Mouse (Mus musculus) lung, embryonic 16.5 days (tissue): ENCODE measurements around the gene Osbpl10. TPM values are rescaled to one million over a fixed set of nuclear protein-coding genes. Genes with fewer than 3 reads are reported as not detected.
"Not testable (repeated sequence)": the region's sequence is repeated elsewhere in the genome, so short reads cannot be mapped to it uniquely, and the experiment has no call there.

Source experiments
- ATAC-seq: fragments of 200-750 bp; cut with Nextera tagmentation; 2 replicates; pipeline ENCODE4 v1.8.0; 2017; ENCODE audit warnings: low read depth, mild to moderate bottlenecking, moderate library complexity
- H3K27ac ChIP-seq: fragments of 300-500 bp; sonication (generic); 2 replicates; pipeline ENCODE4 v1.5.1; 2014; ENCODE audit warnings: mild to moderate bottlenecking, control low read depth, low read length
- H3K27me3 ChIP-seq: fragments of 300-500 bp; sonication (generic); 2 replicates; pipeline ENCODE4 v1.6.1; 2014; ENCODE audit warnings: low read depth, low read length, mixed read lengths; ENCODE audit not compliant: control insufficient read depth, insufficient read depth
- H3K36me3 ChIP-seq: fragments of 300-500 bp; sonication (generic); 2 replicates; pipeline ENCODE4 v1.6.1; 2014; ENCODE audit warnings: low read length; ENCODE audit not compliant: control insufficient read depth, insufficient read depth
- H3K4me1 ChIP-seq: fragments of 300-500 bp; sonication (generic); replicated peaks from 2 replicates; pipeline ENCODE4 v1.6.1; 2014; ENCODE audit warnings: low read length, mixed read lengths; ENCODE audit not compliant: control insufficient read depth, insufficient read depth
- H3K4me2 ChIP-seq: fragments of 300-500 bp; sonication (generic); 2 replicates; pipeline ENCODE4 v1.6.1; 2014; ENCODE audit warnings: low read depth, low read length, control low read depth
- H3K4me3 ChIP-seq: fragments of 300-500 bp; sonication (generic); 2 replicates; pipeline ENCODE4 v1.5.1; 2014; ENCODE audit warnings: mild to moderate bottlenecking, low read length, control low read depth
- H3K9ac ChIP-seq: fragments of 300-500 bp; sonication (generic); 2 replicates; pipeline ENCODE4 v1.6.1; 2014; ENCODE audit warnings: low read length, control low read depth
- H3K9me3 ChIP-seq: fragments of 300-500 bp; sonication (generic); 2 replicates; pipeline ENCODE4 v1.6.1; 2016; ENCODE audit warnings: low read length; ENCODE audit not compliant: control insufficient read depth
- WGBS: fragments of 180-500 bp; shearing (Covaris S2); extraction: QIAGEN DNeasy Blood & Tissue Kit; methylation state at CpG from one replicate; pipeline ENCODE4 v1.1.7; 2014; 5-methylcytosine and 5-hydroxymethylcytosine counted together
- polyA plus RNA-seq: library from polyadenylated mRNA; unstranded; fragments of >200 nt; fragmentation: Nextera tagmentation; extraction: Ambion mirVana; gene quantifications from 2 replicates; pipeline ENCODE4 v1.2.1, GENCODE M21; 2015

Osbpl10 gene
- polyA plus RNA-seq, 1 experiment from 2014 or later, result 2.2 TPM

GRCm38 (mm10) chr9:115012367-115012766 lies 34.0 kb downstream of the Osbpl10 start:
- H3K4me2 ChIP-seq, result no peak overlapping the region
- H3K9me3 ChIP-seq, result peaks cover 5% of the 10 kb centered on the region; the same call in 1 of the 2 replicates
- H3K4me1 ChIP-seq, result peaks cover 5% of the 10 kb centered on the region
- no peaks in the 10 kb centered on the region for H3K36me3 ChIP-seq
- H3K27me3 ChIP-seq, result no peaks in the 10 kb centered on the region
- ATAC-seq, result no peak
- no peak overlapping the region for H3K9ac ChIP-seq
- H3K27ac ChIP-seq, result no peak overlapping the region
- no peak overlapping the region for H3K4me3 ChIP-seq
- WGBS, result 52% methylated on average over 12 of the region's 12 CpGs

GRCm38 (mm10) chr9:115020141-115020540 lies 41.8 kb downstream of the Osbpl10 start:
- 85% methylated on average over 7 of the region's 7 CpGs for WGBS
- no peaks in the 10 kb centered on the region for H3K27me3 ChIP-seq
- no peaks in the 10 kb centered on the region for H3K36me3 ChIP-seq
- ATAC-seq, result no peak
- no peak overlapping the region for H3K27ac ChIP-seq
- H3K4me1 ChIP-seq, result no peaks in the 10 kb centered on the region
- no peak overlapping the region for H3K4me2 ChIP-seq
- no peaks in the 10 kb centered on the region for H3K9me3 ChIP-seq
- no peak overlapping the region for H3K9ac ChIP-seq
- H3K4me3 ChIP-seq, result no peak overlapping the region

GRCm38 (mm10) chr9:115021419-115021818 lies 43.0 kb downstream of the Osbpl10 start:
- no peak overlapping the region for H3K4me2 ChIP-seq
- 74% methylated on average over 2 of the region's 2 CpGs for WGBS
- H3K9me3 ChIP-seq, result no peaks in the 10 kb centered on the region
- H3K36me3 ChIP-seq, result no peaks in the 10 kb centered on the region
- no peak for ATAC-seq
- no peaks in the 10 kb centered on the region for H3K4me1 ChIP-seq
- H3K9ac ChIP-seq, result no peak overlapping the region
- H3K4me3 ChIP-seq, result no peak overlapping the region
- H3K27me3 ChIP-seq, result no peaks in the 10 kb centered on the region
- H3K27ac ChIP-seq, result no peak overlapping the region

DNA sequence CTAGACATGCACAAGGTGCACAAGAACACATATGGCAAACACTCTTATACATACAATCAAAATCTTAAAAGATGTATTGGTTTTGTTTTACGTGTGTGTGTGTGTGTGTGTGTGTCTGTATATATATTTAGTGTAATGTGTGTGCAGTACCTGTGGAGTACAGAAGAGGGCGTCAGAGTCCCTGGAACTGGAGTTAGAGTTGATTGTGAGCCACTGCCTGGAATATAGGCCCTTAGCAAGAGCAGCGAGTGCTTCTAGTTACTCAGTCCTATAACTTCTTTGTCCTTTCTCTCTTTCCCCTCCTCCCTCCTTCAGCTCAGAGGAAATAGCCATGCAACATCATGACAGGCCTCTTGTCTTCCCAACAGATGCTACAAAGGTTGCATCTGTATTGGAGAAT lies 44.8 kb downstream of the Osbpl10 start:
- Histone ChIP-seq H3K4me2 (no peak overlapping the region), H3K27me3 (no peaks in the 10 kb centered on the region), H3K4me1 (no peaks in the 10 kb centered on the region), H3K9ac (no peak overlapping the region), H3K9me3 (no peaks in the 10 kb centered on the region), H3K27ac (no peak overlapping the region), H3K36me3 (no peaks in the 10 kb centered on the region), H3K4me3 (no peak overlapping the region)
- 75% methylated on average over 3 of the region's 3 CpGs for WGBS
- no peak for ATAC-seq

GRCm38 (mm10) chr9:115023708-115024383 lies 45.5 kb downstream of the Osbpl10 start:
- H3K36me3 ChIP-seq, result no peaks in the 10 kb centered on the region
- no peak overlapping the region for H3K9ac ChIP-seq
- no peak overlapping the region for H3K4me3 ChIP-seq
- WGBS, result 78% methylated on average over 10 of the region's 10 CpGs
- H3K27ac ChIP-seq, result no peak overlapping the region
- H3K4me1 ChIP-seq, result no peaks in the 10 kb centered on the region
- H3K4me2 ChIP-seq, result no peak overlapping the region
- H3K27me3 ChIP-seq, result no peaks in the 10 kb centered on the region
- no peaks in the 10 kb centered on the region for H3K9me3 ChIP-seq
- ATAC-seq, result no peak

- Histone ChIP-seq H3K4me1 (no peaks in the 10 kb centered on the region), H3K4me3 (no peak overlapping the region), H3K9me3 (no peaks in the 10 kb centered on the region), H3K36me3 (no peaks in the 10 kb centered on the region), H3K4me2 (no peak overlapping the region), H3K27me3 (no peaks in the 10 kb centered on the region), H3K9ac (no peak overlapping the region), H3K27ac (no peak overlapping the region)
- ATAC-seq, result no peak
- WGBS, result 23% methylated on average over 3 of the region's 3 CpGs
These were observed 50.9 kb downstream of the Osbpl10 start for GRCm38 (mm10) chr9:115029307-115029706.

DNA sequence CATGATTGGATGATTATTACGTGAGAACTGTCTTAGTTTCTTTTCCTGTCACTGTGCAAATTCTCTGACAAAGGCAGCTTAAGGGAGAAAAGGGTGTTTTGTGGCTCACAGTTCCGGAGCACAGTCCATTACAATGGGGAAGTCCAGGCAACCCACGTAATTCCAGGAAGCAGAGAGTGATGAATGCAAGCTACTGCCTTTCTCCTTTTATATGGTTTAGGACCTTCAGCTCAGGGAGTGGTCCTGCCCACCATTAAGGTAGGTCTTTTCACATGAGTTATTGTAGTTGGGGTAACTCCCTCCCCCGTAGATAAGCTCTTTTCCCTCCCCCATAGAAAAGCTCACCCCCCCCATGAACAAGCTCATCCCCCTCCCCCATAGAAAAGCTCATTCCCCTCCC lies 52.2 kb downstream of the Osbpl10 start:
- Histone ChIP-seq H3K4me3 (no peak overlapping the region), H3K9ac (no peak overlapping the region), H3K36me3 (no peaks in the 10 kb centered on the region), H3K27ac (no peak overlapping the region), H3K9me3 (no peaks in the 10 kb centered on the region), H3K27me3 (no peaks in the 10 kb centered on the region), H3K4me2 (no peak overlapping the region), H3K4me1 (no peaks in the 10 kb centered on the region)
- ATAC-seq, result no peak
- 78% methylated on average over 4 of the region's 4 CpGs for WGBS

DNA sequence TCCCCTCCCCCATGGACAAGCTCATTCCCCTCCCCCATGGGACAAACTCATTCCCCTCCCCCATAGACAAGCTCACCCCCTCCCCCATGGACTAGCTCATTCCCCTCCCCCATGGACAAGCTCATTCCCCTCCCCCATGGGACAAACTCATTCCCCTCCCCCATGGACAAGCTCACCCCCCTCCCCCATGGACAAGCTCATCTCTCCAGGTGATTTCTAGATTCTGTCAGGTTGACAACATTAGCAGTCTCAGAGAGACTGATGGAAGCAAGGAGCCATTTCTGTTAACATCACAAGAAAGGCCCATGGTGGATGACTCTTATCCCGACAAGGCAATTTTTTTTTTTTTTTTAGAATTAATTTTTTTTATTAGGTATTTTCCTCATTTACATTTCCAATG lies 52.7 kb downstream of the Osbpl10 start:
- not testable (repeated sequence) for H3K9me3 ChIP-seq, ATAC-seq, H3K4me3 ChIP-seq, H3K27me3 ChIP-seq, H3K27ac ChIP-seq, H3K9ac ChIP-seq, H3K4me2 ChIP-seq, H3K36me3 ChIP-seq, H3K4me1 ChIP-seq
- 96% methylated on average over 1 of the region's 1 CpGs for whole genome bisulfite sequencing

DNA sequence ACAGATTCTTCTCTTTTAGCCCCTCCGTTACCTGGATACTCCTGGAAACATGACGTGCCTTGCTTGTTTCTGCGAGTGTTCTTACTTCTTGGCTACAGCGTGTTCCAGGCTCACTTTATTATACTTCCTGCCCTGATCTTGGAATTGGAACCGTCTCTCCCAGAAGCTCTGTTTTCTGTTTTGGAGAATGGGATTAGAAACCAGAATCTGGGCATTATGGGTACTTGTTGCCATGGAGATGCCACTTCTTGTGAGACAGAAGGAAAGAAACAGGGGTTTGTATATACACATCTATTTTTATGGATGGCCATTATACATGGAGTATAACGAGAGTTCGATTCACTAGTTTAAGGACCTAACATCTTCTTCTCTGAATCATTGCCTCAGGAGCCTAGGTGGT lies 54.4 kb downstream of the Osbpl10 start:
- no peaks in the 10 kb centered on the region for H3K9me3 ChIP-seq
- no peaks in the 10 kb centered on the region for H3K36me3 ChIP-seq
- no peak overlapping the region for H3K9ac ChIP-seq
- no peaks in the 10 kb centered on the region for H3K4me1 ChIP-seq
- no peaks in the 10 kb centered on the region for H3K27me3 ChIP-seq
- no peak overlapping the region for H3K27ac ChIP-seq
- WGBS, result 87% methylated on average over 7 of the region's 7 CpGs
- no peak for ATAC-seq
- no peak overlapping the region for H3K4me3 ChIP-seq
- no peak overlapping the region for H3K4me2 ChIP-seq

- WGBS, result 55% methylated on average over 6 of the region's 6 CpGs
- H3K27ac ChIP-seq, result no peak overlapping the region
- no peak for ATAC-seq
These were observed 55.9 kb downstream of the Osbpl10 start for GRCm38 (mm10) chr9:115034271-115034670.

More at GRCm38 (mm10) chr9:115034271-115034670, 55.9 kb downstream of the Osbpl10 start:
- no peak overlapping the region for H3K9ac ChIP-seq
- no peaks in the 10 kb centered on the region for H3K27me3 ChIP-seq
- no peak overlapping the region for H3K4me2 ChIP-seq
- H3K4me1 ChIP-seq, result 0 out of 2 replicates have a peak, but pooled peaks cover 4% of the 10 kb centered on the region
- no peaks in the 10 kb centered on the region for H3K9me3 ChIP-seq
- no peaks in the 10 kb centered on the region for H3K36me3 ChIP-seq
- H3K4me3 ChIP-seq, result no peak overlapping the region
